19 mouse cellular contexts compared by ENCODE assay signal in the genomic region with DNA sequence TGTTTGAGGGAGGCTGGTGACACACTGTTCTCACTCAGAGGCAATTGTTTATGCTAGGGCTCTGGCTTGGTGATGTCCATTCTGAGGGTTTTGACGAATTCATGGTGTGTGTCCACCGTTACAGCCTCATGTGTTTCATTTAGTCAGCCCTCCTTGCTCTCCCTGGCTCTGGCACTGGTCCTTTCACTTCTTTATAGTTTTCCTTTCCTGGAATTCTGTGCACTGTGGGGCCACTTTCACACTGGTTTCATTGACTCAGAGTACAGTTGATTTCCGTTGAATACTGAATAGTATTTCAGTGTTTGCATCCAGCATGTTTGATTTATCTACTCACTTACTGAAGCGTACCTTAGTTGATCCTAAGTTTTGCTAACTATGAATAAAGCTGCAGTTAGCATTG. TPM values are rescaled to one million over a fixed set of nuclear protein-coding genes. Genes with fewer than 3 reads are reported as not detected.
DNase-seq lines count a peak whose midpoint lies in the region; ATAC-seq and TF ChIP-seq lines count a peak whose summit lies in the region.
"Had no signal": no experiment of that assay in that cellular context is flagged by ENCODE, and none has a peak within 500 bp of the region (broad histone marks: within the 10 kb centered on the region; RNA-seq: fewer than 3 reads in every experiment).

No protein-coding gene starts in this region.

- H3K4me3 ChIP-seq in gastrocnemius, adult 2 months: no peak overlapping the region
- no peak overlapping the region for H3K4me3 ChIP-seq in lung, embryonic 14.5 days (ENCODE audit: low read depth, low read length)
- H3K4me3 ChIP-seq in embryonic facial prominence, embryonic 13.5 days: no peak overlapping the region
- no peak overlapping the region for H3K4me3 ChIP-seq in limb, embryonic 12.5 days (replicated peaks)
- no peak overlapping the region for H3K4me3 ChIP-seq in forebrain, embryonic 13.5 days
- H3K4me3 ChIP-seq: erythroblast, embryonic 14.5 days; liver, embryonic 15.5 days; midbrain, embryonic 10.5 days had no signal

- no peaks in the 10 kb centered on the region for H3K9me3 ChIP-seq in lung, embryonic 14.5 days (ENCODE audit: low read depth, low read length)
- H3K9me3 ChIP-seq in embryonic facial prominence, embryonic 13.5 days: no peaks in the 10 kb centered on the region
- H3K9me3 ChIP-seq in limb, embryonic 12.5 days: no peaks in the 10 kb centered on the region
- H3K9me3 ChIP-seq in forebrain, embryonic 13.5 days (replicated peaks): no peaks in the 10 kb centered on the region
- H3K9me3 ChIP-seq: liver, embryonic 15.5 days; midbrain, embryonic 10.5 days had no signal

- no peak for ATAC-seq in lung, embryonic 14.5 days (ENCODE audit: insufficient read depth)
- no peak for ATAC-seq in embryonic facial prominence, embryonic 13.5 days (ENCODE audit: insufficient number of reproducible peaks, insufficient read depth, low FRiP score, low TSS enrichment, low read depth)
- ATAC-seq in limb, embryonic 12.5 days (ENCODE audit: insufficient number of reproducible peaks, insufficient read depth, low FRiP score, low TSS enrichment, low read depth): no peak
- no peak for ATAC-seq in forebrain, embryonic 13.5 days
- ATAC-seq: activated CD4-positive, CD25-positive, alpha-beta regulatory T cell, adult 4 months; CD4-positive, CD25-positive, alpha-beta regulatory T cell, adult 4 months; forebrain, embryonic 14.5 days had no signal

- peaks cover 28% of the 10 kb centered on the region for H3K4me1 ChIP-seq in lung, embryonic 14.5 days (ENCODE audit: insufficient read depth)
- peaks cover 32% of the 10 kb centered on the region for H3K4me1 ChIP-seq in embryonic facial prominence, embryonic 13.5 days
- H3K4me1 ChIP-seq in limb, embryonic 12.5 days (replicated peaks): peaks cover 48% of the 10 kb centered on the region
- H3K4me1 ChIP-seq in forebrain, embryonic 13.5 days: no peaks in the 10 kb centered on the region

- peak overlapping the region; percentile 92 for H3K27ac ChIP-seq in gastrocnemius, adult 2 months
- peak overlapping the region; percentile 21 for H3K27ac ChIP-seq in lung, embryonic 14.5 days (ENCODE audit: low read depth)
- peak overlapping the region; percentile 71 for H3K27ac ChIP-seq in embryonic facial prominence, embryonic 13.5 days
- peak overlapping the region; percentile 76 for H3K27ac ChIP-seq in limb, embryonic 12.5 days
- H3K27ac ChIP-seq in forebrain, embryonic 13.5 days: no peak overlapping the region
- H3K27ac ChIP-seq: liver, embryonic 15.5 days; macrophage; midbrain, embryonic 10.5 days had no signal

- no peak overlapping the region for H3K4me2 ChIP-seq in lung, embryonic 14.5 days
- no peak overlapping the region for H3K4me2 ChIP-seq in embryonic facial prominence, embryonic 13.5 days
- no peak overlapping the region for H3K4me2 ChIP-seq in limb, embryonic 12.5 days
- H3K4me2 ChIP-seq in forebrain, embryonic 13.5 days: no peak overlapping the region
- H3K4me2 ChIP-seq: liver, embryonic 15.5 days had no signal

- H3K36me3 ChIP-seq in lung, embryonic 14.5 days (ENCODE audit: insufficient read depth): no peaks in the 10 kb centered on the region
- peaks cover 11% of the 10 kb centered on the region; the same call in 1 of the 2 replicates for H3K36me3 ChIP-seq in embryonic facial prominence, embryonic 13.5 days
- H3K36me3 ChIP-seq in limb, embryonic 12.5 days: peaks cover 10% of the 10 kb centered on the region; the same call in 1 of the 2 replicates
- H3K36me3 ChIP-seq in forebrain, embryonic 13.5 days (ENCODE audit: poor library complexity, severe bottlenecking): peaks cover 5% of the 10 kb centered on the region; the same call in 1 of the 2 replicates

- no peak for DNase-seq in gastrocnemius, adult 2 months
- no peak for DNase-seq in gastrocnemius, adult 18-20 months (ENCODE audit: low spot score)
- DNase-seq in lung, embryonic 14.5 days: no peak
- DNase-seq in lung, postnatal 14 days: no peak
- DNase-seq in spleen, postnatal 10 days (ENCODE audit: low spot score in 2 of 2): no peak
- DNase-seq: adrenal gland, postnatal 10 days; cerebellum, postnatal 10 days; kidney, adult 2 months; kidney, postnatal 36 days had no signal

- no peaks in the 10 kb centered on the region for H3K27me3 ChIP-seq in lung, embryonic 14.5 days (ENCODE audit: insufficient read depth, low read length)
- no peaks in the 10 kb centered on the region for H3K27me3 ChIP-seq in embryonic facial prominence, embryonic 13.5 days
- no peaks in the 10 kb centered on the region for H3K27me3 ChIP-seq in limb, embryonic 12.5 days
- no peaks in the 10 kb centered on the region for H3K27me3 ChIP-seq in forebrain, embryonic 13.5 days
- H3K27me3 ChIP-seq: liver, embryonic 15.5 days had no signal

- no peak for TF ChIP-seq CTCF in gastrocnemius, adult 2 months (IDR thresholded peaks at IDR 0.05)
- no peak for TF ChIP-seq CTCF in lung, embryonic 14.5 days (IDR thresholded peaks at IDR 0.05; ENCODE audit: low read depth)

- 37% methylated on average over 4 of the region's 4 CpGs for WGBS in lung, embryonic 14.5 days
- 71% methylated on average over 4 of the region's 4 CpGs for WGBS in embryonic facial prominence, embryonic 13.5 days
- WGBS in limb, embryonic 12.5 days: 47% methylated on average over 4 of the region's 4 CpGs
- WGBS in forebrain, embryonic 13.5 days: 73% methylated on average over 4 of the region's 4 CpGs

- H3K9ac ChIP-seq in lung, embryonic 14.5 days: no peak overlapping the region; the same call in 1 of the 2 replicates
- H3K9ac ChIP-seq in embryonic facial prominence, embryonic 13.5 days: no peak overlapping the region
- no peak overlapping the region for H3K9ac ChIP-seq in limb, embryonic 12.5 days (replicated peaks)
- no peak overlapping the region for H3K9ac ChIP-seq in forebrain, embryonic 13.5 days
- H3K9ac ChIP-seq: liver, embryonic 15.5 days had no signal

- intact Hi-C loops in gastrocnemius, adult 2 months (cut with DNase I): no loop called here

RNA-seq across cellular contexts. Expression of a gene that starts 55.0 kb away (rescaled TPM):
- 10 to 100 TPM; 15.0 to 16.9 TPM for total RNA-seq in gastrocnemius, adult 2 months (2021)
- 10 to 100 TPM; 13.8 to 14.2 TPM for total RNA-seq in gastrocnemius, adult 18-20 months (2021)
- 47.7 and 48.2 TPM in 2 replicates for polyA plus RNA-seq in lung, embryonic 14.5 days (2014; fragmentation: Nextera tagmentation; extraction: Ambion mirVana)
- polyA plus RNA-seq in embryonic facial prominence, embryonic 13.5 days (2015; fragmentation: Nextera tagmentation; extraction: Ambion mirVana): 158 and 211 TPM in 2 replicates
- 277 and 286 TPM in 2 replicates for polyA plus RNA-seq in limb, embryonic 12.5 days (2016; fragmentation: Nextera tagmentation; extraction: Ambion mirVana)
- 40.8 and 46.5 TPM in 2 replicates for polyA plus RNA-seq in forebrain, embryonic 13.5 days (2015; fragmentation: Nextera tagmentation; extraction: Ambion mirVana)
